Mouse (Mus musculus): ENCODE measurements around the gene Hs3st3b1. TPM values are rescaled to one million over a fixed set of nuclear protein-coding genes. Genes with fewer than 3 reads are reported as not detected.

Hs3st3b1 gene
- total RNA-seq, 2 experiments from 2014 or later = 0.67 to 0.71 TPM

- no peak for DNase-seq (ENCODE audit: low spot score in 2 of 2)
Observed at GRCm38 (mm10) chr11:63891479-63892020, 30.5 kb downstream of the Hs3st3b1 start.

DNA sequence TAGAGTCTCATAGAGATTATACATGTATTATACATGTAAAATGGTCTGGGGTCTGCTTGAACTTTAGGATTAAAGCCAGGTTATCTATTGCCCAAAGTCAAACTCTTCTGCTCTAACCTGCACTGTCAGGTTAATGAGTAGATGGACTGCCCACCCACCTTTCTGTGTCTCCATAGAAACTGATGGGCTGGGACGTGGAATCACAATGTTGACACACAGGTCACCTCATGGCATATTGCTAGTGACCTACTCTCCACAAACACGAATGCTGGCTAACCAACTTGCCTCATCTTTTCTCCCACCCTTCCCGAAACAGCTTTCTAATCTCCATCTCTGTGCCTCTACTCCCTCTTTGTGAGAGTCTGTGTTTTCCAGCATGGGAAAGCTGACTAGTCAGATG is 38.7 kb downstream of the Hs3st3b1 start:
- DNase-seq (ENCODE audit: low spot score in 2 of 2) = no peak

DNA sequence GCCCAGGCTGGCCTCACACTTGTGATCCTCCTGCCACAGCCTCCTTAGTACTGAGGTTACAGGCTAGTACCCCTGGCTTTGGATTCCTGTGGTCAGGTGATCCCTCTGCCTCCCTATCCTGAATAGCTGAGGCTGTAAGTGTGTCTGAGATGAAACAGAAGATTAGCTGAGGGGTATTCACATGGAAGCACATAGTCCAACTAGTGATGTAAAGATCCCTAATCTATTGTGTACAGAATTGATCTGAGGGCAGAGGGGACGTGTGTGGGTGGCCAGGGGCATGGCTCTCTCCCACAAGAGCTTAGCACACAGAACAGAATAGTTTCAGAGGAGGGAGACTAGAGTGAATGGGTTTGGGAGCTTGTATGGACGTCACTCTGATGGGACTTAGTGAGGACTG is 41.8 kb downstream of the Hs3st3b1 start:
- no peak for DNase-seq (ENCODE audit: low spot score in 2 of 2)

GRCm38 (mm10) chr11:63879261-63879660 is 42.8 kb downstream of the Hs3st3b1 start:
- DNase-seq (ENCODE audit: low spot score in 2 of 2) = no peak

GRCm38 (mm10) chr11:63878616-63879015 is 43.5 kb downstream of the Hs3st3b1 start:
- no peak for DNase-seq (ENCODE audit: low spot score in 2 of 2)

DNA sequence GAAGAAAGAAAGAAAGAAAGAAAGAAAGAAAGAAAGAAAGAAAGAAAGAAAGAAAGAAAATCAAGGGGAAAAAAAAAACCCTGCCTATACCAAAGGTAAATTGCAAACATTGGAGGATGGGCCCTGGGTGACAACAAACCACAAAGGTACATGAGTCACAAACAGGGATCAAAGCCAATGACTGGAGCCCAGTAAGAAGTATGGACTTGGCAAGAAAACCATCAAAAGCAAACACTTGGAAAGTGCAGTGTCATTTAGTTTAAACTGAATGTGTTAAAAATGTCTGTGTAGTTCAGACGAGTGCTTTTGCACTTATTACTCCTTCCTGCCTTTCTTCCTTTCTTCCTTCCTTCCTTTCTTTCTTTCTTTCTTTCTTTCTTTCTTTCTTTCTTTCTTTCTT is 59.3 kb downstream of the Hs3st3b1 start:
- no peak for DNase-seq (ENCODE audit: low spot score in 2 of 2)

DNA sequence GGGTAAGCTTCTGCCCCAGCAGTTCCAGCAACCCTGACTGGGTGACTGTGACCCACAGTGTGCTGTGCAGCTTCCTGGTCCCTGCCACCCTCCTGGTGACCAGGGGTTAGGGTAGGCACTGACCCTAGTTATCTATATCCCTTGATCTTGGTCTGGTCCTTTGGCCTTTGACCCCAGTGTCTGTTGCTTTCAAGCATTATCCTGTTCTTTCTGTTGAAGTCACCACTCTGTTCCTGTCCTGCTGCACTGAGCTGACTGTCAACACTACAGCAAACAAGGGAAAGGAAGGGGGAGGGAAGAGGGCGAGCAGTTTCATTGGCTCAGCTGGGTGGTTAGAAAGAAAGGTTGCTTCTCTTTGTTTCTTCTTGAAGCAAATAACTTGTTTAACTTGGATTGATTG is 60.1 kb downstream of the Hs3st3b1 start:
- no peak for DNase-seq (ENCODE audit: low spot score in 2 of 2)

DNA sequence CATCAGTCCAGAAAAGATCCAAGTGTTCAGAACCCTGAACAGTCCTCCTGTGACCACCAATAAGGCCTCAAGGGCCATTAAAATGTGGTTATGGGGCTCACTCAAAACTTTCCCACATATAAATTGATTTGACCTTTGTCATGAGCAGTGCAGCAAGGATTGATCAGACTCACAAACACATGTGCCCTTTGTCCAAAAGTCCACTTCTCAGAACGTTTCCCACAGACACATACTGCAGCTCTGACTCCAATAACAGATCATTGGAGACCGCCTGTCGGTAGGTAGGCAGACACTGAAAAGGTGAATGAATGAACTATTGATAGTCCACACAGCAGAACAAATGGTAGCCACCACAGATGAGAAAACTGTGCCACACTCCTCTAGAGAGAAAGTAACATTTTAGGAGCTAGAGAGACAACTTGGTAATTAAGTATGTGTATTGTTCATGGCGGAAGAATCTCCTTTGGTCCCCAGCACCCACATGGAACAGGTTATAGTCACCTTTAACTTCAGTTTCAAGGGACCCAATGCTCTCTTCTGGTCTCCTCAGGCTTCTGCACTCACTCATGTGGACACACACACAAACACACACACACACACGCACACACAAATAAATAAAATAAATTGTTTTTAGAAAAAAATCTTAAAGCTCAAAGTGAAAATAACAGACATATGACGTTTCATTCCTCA is 70.9 kb downstream of the Hs3st3b1 start:
- DNase-seq (ENCODE audit: low spot score in 2 of 2) = no peak

DNA sequence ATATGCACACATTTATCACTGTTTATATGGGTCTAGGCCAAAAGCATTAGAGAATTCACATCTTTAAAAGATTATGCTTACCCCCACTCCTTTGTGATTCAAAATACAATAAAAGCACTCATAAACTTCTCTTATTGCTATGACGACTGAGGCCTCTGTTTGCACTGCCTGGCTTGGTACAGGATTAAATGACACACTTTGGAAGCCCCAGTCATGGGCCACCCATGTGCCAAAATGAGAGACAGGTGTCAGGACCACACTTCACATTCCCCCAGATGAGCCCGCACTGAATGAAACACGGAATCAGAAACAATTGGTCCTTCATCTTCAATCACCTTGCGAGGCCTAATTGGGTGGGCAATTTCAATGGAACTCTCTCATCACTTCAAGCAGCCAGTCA is 71.8 kb downstream of the Hs3st3b1 start:
- no peak for DNase-seq (ENCODE audit: low spot score in 2 of 2)

GRCm38 (mm10) chr11:63845379-63845778 is 76.7 kb downstream of the Hs3st3b1 start:
- DNase-seq (ENCODE audit: low spot score in 2 of 2) = no peak

- DNase-seq (ENCODE audit: low spot score in 2 of 2) = no peak
Observed at GRCm38 (mm10) chr11:63844701-63845100, 77.4 kb downstream of the Hs3st3b1 start.

- DNase-seq (ENCODE audit: low spot score in 2 of 2) = no peak
Observed at GRCm38 (mm10) chr11:63837526-63837925, 84.6 kb downstream of the Hs3st3b1 start.

Other genes with a start within 250 kb of the Hs3st3b1 start
- 10 to 100 TPM; 23.4 to 25.8 TPM for gene Cox10, start 157.2 kb upstream of the Hs3st3b1 start, total RNA-seq (2021)

All from layer of hippocampus, adult 18-20 months (tissue).